Comparison of ENCODE assay signal across 7 mouse cellular contexts in the genomic region with DNA sequence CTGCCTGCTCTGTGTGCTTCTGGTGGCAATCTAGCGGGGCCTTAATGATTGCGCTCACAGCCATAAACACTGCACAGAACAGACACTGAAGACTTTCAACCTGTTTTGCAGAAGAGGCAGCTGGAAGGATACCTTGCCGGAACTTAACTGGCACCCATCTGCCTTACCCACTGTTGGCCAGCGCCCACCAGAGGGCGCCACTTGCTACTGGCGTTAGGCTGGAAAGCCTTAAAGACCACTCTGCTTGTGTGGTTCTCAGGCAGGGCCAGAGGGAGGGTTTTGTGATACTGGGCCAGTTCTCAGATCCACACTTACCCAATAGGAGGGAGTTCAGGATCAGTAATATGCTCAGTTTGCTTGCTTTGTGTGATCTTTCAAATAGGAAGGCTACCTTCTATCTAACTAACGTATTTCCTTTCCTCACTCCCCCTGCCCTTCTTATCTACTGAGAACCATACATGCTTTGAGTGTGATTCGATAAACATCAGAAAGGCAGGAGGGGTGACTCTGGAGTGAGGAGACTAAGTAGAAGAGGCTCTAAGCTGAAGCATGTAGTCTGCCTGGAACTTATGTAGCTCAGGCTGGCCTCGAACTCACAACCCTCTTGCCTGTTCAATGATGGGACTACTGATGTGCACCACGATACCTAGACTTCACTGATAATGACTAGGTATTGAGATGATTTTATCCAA.
DNase-seq lines count a peak whose midpoint lies in the region; ATAC-seq and TF ChIP-seq lines count a peak whose summit lies in the region.

No protein-coding gene starts in this region.

- DNase-seq in CD4-positive, CD25-positive, alpha-beta regulatory T cell, adult 2 months (ENCODE audit: low read depth, low spot score), result peak; percentile 89
- DNase-seq in G1E (ENCODE audit: low spot score), result peak; percentile 71
- peak; percentile 41 for DNase-seq in cerebellum, adult 11-12 months
- peak; percentile 75 for DNase-seq in forebrain, postnatal 0 days
- DNase-seq in kidney, postnatal 25 days, result peak; percentile 73 to 79
- DNase-seq in lung, postnatal 0 days (ENCODE audit: low spot score), result peak; percentile 63

- no peaks in the 10 kb centered on the region for H3K9me3 ChIP-seq in G1E (replicated peaks)
- H3K9me3 ChIP-seq in forebrain, postnatal 0 days (ENCODE audit: low read length), result no peaks in the 10 kb centered on the region
- no peaks in the 10 kb centered on the region for H3K9me3 ChIP-seq in lung, postnatal 0 days (ENCODE audit: low read length)

- 63% methylated on average over 10 of the region's 10 CpGs for whole genome bisulfite sequencing in forebrain, postnatal 0 days
- 59% methylated on average over 10 of the region's 10 CpGs for WGBS in lung, postnatal 0 days
- WGBS in small intestine, adult 2 months, result 46% methylated on average over 10 of the region's 10 CpGs

- no peak for TF ChIP-seq POLR2A in small intestine, adult 2 months (IDR thresholded peaks at IDR 0.05; ENCODE audit: low read depth, low read length)

- H3K27me3 ChIP-seq in G1E (ENCODE audit: insufficient read depth, low read length), result no peaks in the 10 kb centered on the region
- H3K27me3 ChIP-seq in forebrain, postnatal 0 days (ENCODE audit: insufficient read depth, low read length), result no peaks in the 10 kb centered on the region
- no peaks in the 10 kb centered on the region for H3K27me3 ChIP-seq in lung, postnatal 0 days (replicated peaks; ENCODE audit: insufficient read depth, low read length)
- H3K27me3 ChIP-seq in small intestine, adult 2 months (ENCODE audit: control insufficient read depth, insufficient read depth, low read length), result no peaks in the 10 kb centered on the region

- H3K9ac ChIP-seq in forebrain, postnatal 0 days, result no peak overlapping the region
- no peak overlapping the region for H3K9ac ChIP-seq in lung, postnatal 0 days (replicated peaks; ENCODE audit: low read depth)

- no peak overlapping the region for H3K27ac ChIP-seq in forebrain, postnatal 0 days (ENCODE audit: low read depth, low read length)
- no peak overlapping the region for H3K27ac ChIP-seq in lung, postnatal 0 days (ENCODE audit: low read length)
- H3K27ac ChIP-seq in small intestine, adult 2 months (ENCODE audit: insufficient read depth, low read depth, low read length), result no peak overlapping the region

- no peak overlapping the region; the same call in 1 of the 2 replicates for H3K4me3 ChIP-seq in G1E (ENCODE audit: low read depth, low read length)
- no peak overlapping the region for H3K4me3 ChIP-seq in forebrain, postnatal 0 days (ENCODE audit: low read depth, low read length)
- H3K4me3 ChIP-seq in lung, postnatal 0 days (ENCODE audit: low read depth, low read length), result no peak overlapping the region
- H3K4me3 ChIP-seq in small intestine, adult 2 months (ENCODE audit: low read depth, low read length), result no peak overlapping the region

- TF ChIP-seq EP300 in lung, postnatal 0 days (IDR thresholded peaks at IDR 0.05), result no peak

- TF ChIP-seq CTCF in G1E (IDR thresholded peaks at IDR 0.05; ENCODE audit: low read depth, low read length), result peak; percentile 93
- TF ChIP-seq CTCF in forebrain, postnatal 0 days (IDR thresholded peaks at IDR 0.05; ENCODE audit: low read depth), result peak; percentile 78
- peak; percentile 91 for TF ChIP-seq CTCF in lung, postnatal 0 days (IDR thresholded peaks at IDR 0.05)
- peak; percentile 87; the same call in 1 of the 2 replicates for TF ChIP-seq CTCF in small intestine, adult 2 months (IDR thresholded peaks at IDR 0.05; ENCODE audit: extremely low read depth, insufficient read length, insufficient replicate concordance, low read depth, low read length)

- H3K4me2 ChIP-seq in forebrain, postnatal 0 days (ENCODE audit: low read depth), result no peak overlapping the region
- H3K4me2 ChIP-seq in lung, postnatal 0 days (replicated peaks; ENCODE audit: low read depth, low read length), result no peak overlapping the region

- peak; percentile 34 for ATAC-seq in G1E (ENCODE audit: extremely low read depth, insufficient number of reproducible peaks, low FRiP score, poor library complexity, severe bottlenecking)
- peak; percentile 59 for ATAC-seq in forebrain, postnatal 0 days
- ATAC-seq in lung, postnatal 0 days, result peak; percentile 45

- peaks cover 83% of the 10 kb centered on the region for H3K4me1 ChIP-seq in G1E (ENCODE audit: insufficient read depth, low read depth, low read length)
- no peaks in the 10 kb centered on the region for H3K4me1 ChIP-seq in forebrain, postnatal 0 days (ENCODE audit: insufficient read depth)
- H3K4me1 ChIP-seq in lung, postnatal 0 days (ENCODE audit: insufficient read depth, low read depth, low read length), result 0 out of 2 replicates have a peak, but pooled peaks cover 2% of the 10 kb centered on the region
- peaks cover 23% of the 10 kb centered on the region for H3K4me1 ChIP-seq in small intestine, adult 2 months (ENCODE audit: control insufficient read depth, insufficient read depth, insufficient read length, low read length)

- H3K36me3 ChIP-seq in G1E (replicated peaks), result no peaks in the 10 kb centered on the region
- no peaks in the 10 kb centered on the region for H3K36me3 ChIP-seq in forebrain, postnatal 0 days (ENCODE audit: insufficient read depth)
- no peaks in the 10 kb centered on the region for H3K36me3 ChIP-seq in lung, postnatal 0 days (ENCODE audit: insufficient read depth, low read length)
- H3K36me3 ChIP-seq in small intestine, adult 2 months (ENCODE audit: control insufficient read depth, insufficient read depth, low read length), result no peaks in the 10 kb centered on the region
